ENCODE assay signal across 8 mouse cellular contexts in genomic region chr6:53817763-53818174, GRCm38 (mm10). TPM values are rescaled to one million over a fixed set of nuclear protein-coding genes. Genes with fewer than 3 reads are reported as not detected.
DNase-seq lines count a peak whose midpoint lies in the region; ATAC-seq lines count a peak whose summit lies in the region.

No protein-coding gene starts in this region.

- H3K4me3 ChIP-seq in forebrain, embryonic 14.5 days (ENCODE audit: low read depth, low read length), result peak overlapping the region; percentile 51
- H3K4me3 ChIP-seq in kidney, embryonic 16.5 days (ENCODE audit: low read length), result peak overlapping the region; percentile 59

- 0 out of 2 replicates have a peak, but pooled peaks have one; percentile 5 for ATAC-seq in forebrain, embryonic 14.5 days
- ATAC-seq in kidney, embryonic 16.5 days (ENCODE audit: low FRiP score, low TSS enrichment), result no peak

- H3K27ac ChIP-seq in forebrain, embryonic 14.5 days (ENCODE audit: low read depth, low read length), result no peak overlapping the region
- peak overlapping the region; percentile 52 for H3K27ac ChIP-seq in kidney, embryonic 16.5 days (ENCODE audit: low read length)

- no peaks in the 10 kb centered on the region for H3K36me3 ChIP-seq in forebrain, embryonic 14.5 days (ENCODE audit: control insufficient read depth, insufficient read depth, low read length)
- peaks cover 4% of the 10 kb centered on the region for H3K36me3 ChIP-seq in kidney, embryonic 16.5 days (ENCODE audit: insufficient read depth, low read length)

- 0 out of 2 replicates have a peak overlapping the region, but pooled peaks have one; percentile 32 for H3K9ac ChIP-seq in forebrain, embryonic 14.5 days (ENCODE audit: low read length)
- H3K9ac ChIP-seq in kidney, embryonic 16.5 days (replicated peaks; ENCODE audit: low read length), result peak overlapping the region; percentile 91

- peak; percentile 34 for DNase-seq in left cerebral cortex, postnatal 4 days
- no peak for DNase-seq in left cerebral cortex, postnatal 14 days (ENCODE audit: low spot score in 2 of 2)
- DNase-seq in forebrain, embryonic 14.5 days (ENCODE audit: low spot score), result peak; percentile 10
- peak; percentile 37 for DNase-seq in lung, postnatal 36 days
- peak; percentile 55 for DNase-seq in testis, postnatal 10 days (ENCODE audit: low spot score)
- no peak for DNase-seq in Muller cell, postnatal 12 days (ENCODE audit: inconsistent ontology term)
- no peak for DNase-seq in spleen, adult 12 weeks (ENCODE audit: low spot score)

- peak overlapping the region; percentile 93 for H3K4me2 ChIP-seq in forebrain, embryonic 14.5 days (ENCODE audit: low read length)
- peak overlapping the region; percentile 86 for H3K4me2 ChIP-seq in kidney, embryonic 16.5 days (replicated peaks; ENCODE audit: low read depth, low read length)

- H3K4me1 ChIP-seq in forebrain, embryonic 14.5 days (ENCODE audit: control insufficient read depth, insufficient read depth, low read length), result peaks cover 19% of the 10 kb centered on the region
- H3K4me1 ChIP-seq in kidney, embryonic 16.5 days (ENCODE audit: insufficient read depth, low read length), result peaks cover 35% of the 10 kb centered on the region

- 19% methylated on average over 33 of the region's 33 CpGs for WGBS in forebrain, embryonic 14.5 days
- 9% methylated on average over 32 of the region's 33 CpGs for WGBS in kidney, embryonic 16.5 days

- H3K27me3 ChIP-seq in forebrain, embryonic 14.5 days (replicated peaks; ENCODE audit: control insufficient read depth, insufficient read depth, low read length), result peaks cover 47% of the 10 kb centered on the region
- H3K27me3 ChIP-seq in kidney, embryonic 16.5 days (ENCODE audit: insufficient read depth, low read length), result peaks cover 8% of the 10 kb centered on the region; the same call in 1 of the 2 replicates

- intact Hi-C loops in left cerebral cortex, postnatal 4 days (cut with DNase I), result loop anchor here (10.0 kb wide), 1 partner anchor 217 kb away; the partner anchor contains the start of gene Chn2
- intact Hi-C loops in left cerebral cortex, postnatal 14 days (cut with DNase I), result no loop called here

- H3K9me3 ChIP-seq in forebrain, embryonic 14.5 days (replicated peaks; ENCODE audit: control insufficient read depth, low read length), result no peaks in the 10 kb centered on the region
- no peaks in the 10 kb centered on the region for H3K9me3 ChIP-seq in kidney, embryonic 16.5 days (ENCODE audit: low read length)

RNA-seq across cellular contexts. Expression of gene Tril, which starts 2.9 kb away (rescaled TPM):
- 10 to 100 TPM; 32.0 to 38.3 TPM for total RNA-seq in left cerebral cortex, postnatal 4 days (2021)
- total RNA-seq in left cerebral cortex, postnatal 14 days (2021), result 10 to 100 TPM; 43.0 to 47.2 TPM
- 3.9 and 5.1 TPM in 2 replicates for polyA plus RNA-seq in forebrain, embryonic 14.5 days (2014; fragmentation: Nextera tagmentation; extraction: Ambion mirVana)
- polyA plus RNA-seq in kidney, embryonic 16.5 days (2015; fragmentation: Nextera tagmentation; extraction: Ambion mirVana), result 83.7 and 86.5 TPM in 2 replicates

Comparison
In these comparisons a context has a peak if more than half of its experiments do, and no peak if none do; other contexts are left out.
1. DNase-seq: peak in left cerebral cortex, postnatal 4 days (single experiment), forebrain, embryonic 14.5 days (single experiment), lung, postnatal 36 days (single experiment) and testis, postnatal 10 days (single experiment); none in left cerebral cortex, postnatal 14 days (0 of 2), Muller cell, postnatal 12 days (single experiment) and spleen, adult 12 weeks (single experiment).